Mouse (Mus musculus) C2C12 (cell line): ENCODE data around the gene Cntfr.

Experiments used
- CEBPB ChIP-seq: IDR thresholded peaks from one replicate; pipeline ENCODE4 v1.6.1; 2011; ENCODE audit warnings: low read depth, mild to moderate bottlenecking, control low read depth, moderate library complexity
- CTCF ChIP-seq: IDR thresholded peaks from one replicate; pipeline ENCODE4 v1.5.1; 2011; ENCODE audit not compliant: control insufficient read depth, insufficient read depth, insufficient read length
- MAX ChIP-seq: IDR thresholded peaks from one replicate; pipeline ENCODE4 v1.6.1; 2011; ENCODE audit warnings: mild to moderate bottlenecking, control low read depth
- MYOD1 ChIP-seq: IDR thresholded peaks from one replicate; pipeline ENCODE4 v1.6.1; 2011; ENCODE audit warnings: low read depth; ENCODE audit not compliant: control insufficient read depth, insufficient read length
- MYOG ChIP-seq: IDR thresholded peaks from one replicate; pipeline ENCODE4 v1.6.1; 2011; ENCODE audit not compliant: control insufficient read depth, insufficient read length; ENCODE audit errors: extremely low read depth
- USF1 ChIP-seq: IDR thresholded peaks from one replicate; pipeline ENCODE4 v1.6.1; 2011; ENCODE audit warnings: low read depth, mild to moderate bottlenecking, control low read depth, moderate library complexity

GRCm38 (mm10) chr4:41741158-41741560 lies 44.3 kb upstream of the Cntfr start:
- TF ChIP-seq MAX: no peak
- TF ChIP-seq CTCF: no peak
- TF ChIP-seq CEBPB: no peak
- no peak for TF ChIP-seq MYOD1
- no peak for TF ChIP-seq USF1
- no peak for TF ChIP-seq MYOG
